Mouse (Mus musculus) hindbrain, embryonic 10.5 days (tissue): ENCODE measurements at regions not wholly inside any gene's neighbourhood (a gene's known extent, or its start where the extent isn't known, plus 50 kb on each side); places are given as distances from the start of the nearest gene placed in this dataset.

Experiments
- DNase-seq: peaks from one replicate; pipeline ENCODE4 v3.0.0-alpha.2; 2017; ENCODE audit warnings: low spot score
- H3K27ac ChIP-seq: fragments of 300-500 bp; sonication (generic); 2 replicates; pipeline ENCODE4 v1.5.1; 2016; ENCODE audit warnings: mild to moderate bottlenecking, moderate library complexity
- H3K27me3 ChIP-seq: fragments of 300-500 bp; sonication (generic); 2 replicates; pipeline ENCODE4 v1.6.1; 2016; ENCODE audit warnings: mild to moderate bottlenecking; ENCODE audit not compliant: poor library complexity, insufficient read depth, severe bottlenecking
- H3K36me3 ChIP-seq: fragments of 300-500 bp; sonication (generic); 2 replicates; pipeline ENCODE4 v1.6.1; 2016; ENCODE audit warnings: mild to moderate bottlenecking, moderate library complexity
- H3K4me1 ChIP-seq: fragments of 300-500 bp; sonication (generic); replicated peaks from 2 replicates; pipeline ENCODE4 v1.6.1; 2016; ENCODE audit warnings: mild to moderate bottlenecking
- H3K4me3 ChIP-seq: fragments of 300-500 bp; sonication (generic); 2 replicates; pipeline ENCODE4 v1.5.1; 2016; ENCODE audit warnings: mild to moderate bottlenecking, moderate library complexity
- H3K9me3 ChIP-seq: fragments of 300-500 bp; sonication (generic); 2 replicates; pipeline ENCODE4 v1.6.1; 2016; ENCODE audit warnings: mild to moderate bottlenecking, moderate library complexity
- WGBS: fragments of 180-500 bp; shearing (Covaris S2); methylation state at CpG from one replicate; pipeline ENCODE4 v1.1.7; 2016; 5-methylcytosine and 5-hydroxymethylcytosine counted together

GRCm38 (mm10) chr16:77679234-77679633 is 77.3 kb upstream of the Gm11146 start:
- Histone ChIP-seq H3K27ac (no peak overlapping the region), H3K36me3 (no peaks in the 10 kb centered on the region), H3K9me3 (no peaks in the 10 kb centered on the region), H3K4me1 (no peaks in the 10 kb centered on the region), H3K4me3 (no peak overlapping the region), H3K27me3 (no peaks in the 10 kb centered on the region)
- 86% methylated on average over 2 of the region's 2 CpGs for WGBS
- no peak for DNase-seq

GRCm38 (mm10) chr16:77676805-77677204 is 74.9 kb upstream of the Gm11146 start:
- H3K9me3 ChIP-seq = no peaks in the 10 kb centered on the region
- 0 out of 2 replicates have a peak, but pooled peaks cover 6% of the 10 kb centered on the region for H3K36me3 ChIP-seq
- no peaks in the 10 kb centered on the region for H3K27me3 ChIP-seq
- no peak for DNase-seq
- H3K4me1 ChIP-seq = no peaks in the 10 kb centered on the region
- no peak overlapping the region for H3K4me3 ChIP-seq
- 88% methylated on average over 2 of the region's 2 CpGs for WGBS
- no peak overlapping the region for H3K27ac ChIP-seq

- Histone ChIP-seq H3K4me3 (no peak overlapping the region), H3K4me1 (no peaks in the 10 kb centered on the region), H3K27ac (no peak overlapping the region), H3K27me3 (no peaks in the 10 kb centered on the region), H3K9me3 (no peaks in the 10 kb centered on the region), H3K36me3 (peaks cover 11% of the 10 kb centered on the region; the same call in 1 of the 2 replicates)
- 68% methylated on average over 6 of the region's 6 CpGs for WGBS
- DNase-seq = no peak
Observed at GRCm38 (mm10) chr16:77675885-77676597, 74.1 kb upstream of the Gm11146 start.

- Histone ChIP-seq H3K27ac (no peak overlapping the region), H3K9me3 (no peaks in the 10 kb centered on the region), H3K27me3 (no peaks in the 10 kb centered on the region), H3K36me3 (peaks cover 21% of the 10 kb centered on the region), H3K4me3 (no peak overlapping the region), H3K4me1 (no peaks in the 10 kb centered on the region)
- no peak for DNase-seq
- WGBS = 92% methylated on average over 2 of the region's 2 CpGs
Observed at GRCm38 (mm10) chr16:77671253-77671652, 69.4 kb upstream of the Gm11146 start.

- Histone ChIP-seq H3K27ac (no peak overlapping the region), H3K4me3 (no peak overlapping the region), H3K4me1 (peaks cover 12% of the 10 kb centered on the region), H3K27me3 (no peaks in the 10 kb centered on the region), H3K9me3 (no peaks in the 10 kb centered on the region), H3K36me3 (peaks cover 10% of the 10 kb centered on the region)
- 88% methylated on average over 4 of the region's 4 CpGs for WGBS
- no peak for DNase-seq
Observed at GRCm38 (mm10) chr16:77665781-77666180, 63.9 kb upstream of the Gm11146 start.

- Histone ChIP-seq H3K27me3 (no peaks in the 10 kb centered on the region), H3K9me3 (no peaks in the 10 kb centered on the region), H3K27ac (0 out of 2 replicates have a peak overlapping the region, but pooled peaks have one; percentile 29), H3K4me1 (peaks cover 12% of the 10 kb centered on the region), H3K4me3 (no peak overlapping the region), H3K36me3 (no peaks in the 10 kb centered on the region)
- WGBS = 21% methylated on average over 4 of the region's 4 CpGs
- peak; percentile 33 for DNase-seq
Observed at GRCm38 (mm10) chr16:77662107-77662518, 60.2 kb upstream of the Gm11146 start.

GRCm38 (mm10) chr16:77653306-77653705 is 51.4 kb upstream of the Gm11146 start:
- whole genome bisulfite sequencing = 89% methylated on average over 3 of the region's 3 CpGs
- DNase-seq = no peak
- no peaks in the 10 kb centered on the region for H3K36me3 ChIP-seq
- H3K27me3 ChIP-seq = no peaks in the 10 kb centered on the region
- H3K4me1 ChIP-seq = peaks cover 4% of the 10 kb centered on the region; the same call in 1 of the 2 replicates
- no peak overlapping the region for H3K4me3 ChIP-seq
- no peaks in the 10 kb centered on the region for H3K9me3 ChIP-seq
- H3K27ac ChIP-seq = no peak overlapping the region
